Mouse (Mus musculus): ENCODE measurements at regions not wholly inside any gene's neighbourhood (a gene's known extent, or its start where the extent isn't known, plus 50 kb on each side); places are given as distances from the start of the nearest gene placed in this dataset.

DNA sequence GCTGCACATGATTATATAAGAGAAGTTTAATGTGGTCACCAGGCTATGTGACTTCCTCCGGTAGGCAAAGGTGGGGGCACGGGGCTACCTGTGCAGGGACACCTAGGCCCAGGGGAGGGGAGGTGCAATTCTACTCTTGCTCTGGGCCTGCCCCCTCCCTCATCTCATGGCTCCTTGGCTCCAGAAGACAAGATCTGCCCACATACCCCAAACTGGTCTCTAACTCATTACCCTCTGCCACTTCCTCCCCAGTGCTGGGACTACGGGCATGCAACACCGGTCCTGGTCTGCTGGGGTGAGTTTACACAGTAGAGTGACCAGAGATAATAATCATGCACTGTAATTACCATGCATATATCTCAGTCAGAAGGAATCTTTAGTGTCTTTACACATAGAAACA is 155.0 kb downstream of the Cog6 start:
- no peak for TF ChIP-seq CTCF (IDR thresholded peaks at IDR 0.05; ENCODE audit: borderline replicate concordance, insufficient read depth, low read depth, low read length)
- no peak for TF ChIP-seq POLR2A (IDR thresholded peaks at IDR 0.05; ENCODE audit: borderline replicate concordance, insufficient read depth, low read length)

Data from cerebellum, adult 2 months (tissue).